Mouse (Mus musculus) adrenal gland, adult 2 months (tissue): ENCODE results near the gene Cpa5. TPM values are rescaled to one million over a fixed set of nuclear protein-coding genes. Genes with fewer than 3 reads are reported as not detected.

ENCODE experiments used
- DNase-seq: peaks from one replicate; pipeline ENCODE4 v3.0.0; 2021
- polyA plus RNA-seq: library from polyadenylated mRNA; depleted of rRNA; stranded (reverse); fragments of >200 nt; gene quantifications from 2 replicates; pipeline ENCODE4 v1.2.3, GENCODE M21; 2012
- total RNA-seq, 2 experiments: library from RNA; stranded (reverse); gene quantifications; 2 replicates each; pipeline ENCODE4 v1.2.3; 2021

Gene Cpa5
- total and polyA plus RNA-seq, 3 experiments = not detected

- no peak for DNase-seq
Measured at GRCm38 (mm10) chr6:30644462-30644861, 33.7 kb downstream of the Cpa5 start.

GRCm38 (mm10) chr6:30645379-30645778 is 34.6 kb downstream of the Cpa5 start:
- DNase-seq = no peak

GRCm38 (mm10) chr6:30649651-30650296 is 39.0 kb downstream of the Cpa5 start:
- peak; percentile 60 for DNase-seq

- no peak for DNase-seq
Measured at GRCm38 (mm10) chr6:30652425-30653188, 41.8 kb downstream of the Cpa5 start.

- DNase-seq = no peak
Measured at GRCm38 (mm10) chr6:30653518-30653917, 42.7 kb downstream of the Cpa5 start.

GRCm38 (mm10) chr6:30654402-30654859 is 43.6 kb downstream of the Cpa5 start:
- no peak for DNase-seq

GRCm38 (mm10) chr6:30654932-30655331 is 44.1 kb downstream of the Cpa5 start:
- no peak for DNase-seq

- DNase-seq = no peak
Measured at GRCm38 (mm10) chr6:30657279-30657678, 46.5 kb downstream of the Cpa5 start.

- DNase-seq = no peak
Measured at GRCm38 (mm10) chr6:30658619-30659018, 47.8 kb downstream of the Cpa5 start.

- no peak for DNase-seq
Measured at GRCm38 (mm10) chr6:30664776-30665175, 54.0 kb downstream of the Cpa5 start.

GRCm38 (mm10) chr6:30665296-30665695 is 54.5 kb downstream of the Cpa5 start:
- no peak for DNase-seq

GRCm38 (mm10) chr6:30666043-30666442 is 55.2 kb downstream of the Cpa5 start:
- no peak for DNase-seq

GRCm38 (mm10) chr6:30667585-30667984 is 56.8 kb downstream of the Cpa5 start:
- no peak for DNase-seq

- no peak for DNase-seq
Measured at GRCm38 (mm10) chr6:30671696-30672095, 60.9 kb downstream of the Cpa5 start.

GRCm38 (mm10) chr6:30673764-30674561 is 63.2 kb downstream of the Cpa5 start:
- peak; percentile 55 for DNase-seq

GRCm38 (mm10) chr6:30674714-30675280 is 64.0 kb downstream of the Cpa5 start:
- DNase-seq = peak; percentile 22

- peak; percentile 55 for DNase-seq
Measured at GRCm38 (mm10) chr6:30675281-30675771, 64.5 kb downstream of the Cpa5 start.

- DNase-seq = no peak
Measured at GRCm38 (mm10) chr6:30676506-30676905, 65.7 kb downstream of the Cpa5 start.

- no peak for DNase-seq
Measured at GRCm38 (mm10) chr6:30677591-30677990, 66.8 kb downstream of the Cpa5 start.

GRCm38 (mm10) chr6:30678482-30678881 is 67.7 kb downstream of the Cpa5 start:
- no peak for DNase-seq

GRCm38 (mm10) chr6:30679567-30679966 is 68.8 kb downstream of the Cpa5 start:
- DNase-seq = no peak

GRCm38 (mm10) chr6:30680442-30680841 is 69.6 kb downstream of the Cpa5 start:
- no peak for DNase-seq
